Mouse (Mus musculus) testis, adult 2 months (tissue): ENCODE results near the gene Gpr15. TPM values are rescaled to one million over a fixed set of nuclear protein-coding genes. Genes with fewer than 3 reads are reported as not detected.
A peak's percentile ranks its signal among the peaks of the same experiment; 100 is the strongest.

Source experiments
- H3K27ac ChIP-seq: fragments of 200-500 bp; 2 replicates; pipeline ENCODE4 v1.5.1; 2012; ENCODE audit warnings: low read depth, low read length; ENCODE audit not compliant: control insufficient read depth, insufficient read depth
- H3K27me3 ChIP-seq: fragments of 200-500 bp; 2 replicates; pipeline ENCODE4 v1.6.1; 2012; ENCODE audit warnings: mild to moderate bottlenecking, low read length, moderate library complexity; ENCODE audit not compliant: control insufficient read depth, insufficient read depth
- H3K36me3 ChIP-seq: fragments of 200-500 bp; 2 replicates; pipeline ENCODE4 v1.6.1; 2012; ENCODE audit warnings: mild to moderate bottlenecking, low read length; ENCODE audit not compliant: control insufficient read depth, insufficient read depth
- H3K4me1 ChIP-seq: fragments of 200-500 bp; 2 replicates; pipeline ENCODE4 v1.6.1; 2012; ENCODE audit warnings: low read length; ENCODE audit not compliant: control insufficient read depth, insufficient read depth
- H3K4me3 ChIP-seq: fragments of 200-500 bp; 2 replicates; pipeline ENCODE4 v1.5.1; 2012; ENCODE audit warnings: low read depth, mild to moderate bottlenecking, low read length, moderate library complexity, mixed read lengths; ENCODE audit not compliant: control insufficient read depth
- CTCF ChIP-seq: fragments of 200-500 bp; IDR thresholded peaks from 2 replicates; pipeline ENCODE4 v1.5.1; 2012; ENCODE audit warnings: low read depth, mild to moderate bottlenecking, inconsistent platforms, low read length, moderate library complexity; ENCODE audit not compliant: control insufficient read depth, insufficient read depth, insufficient replicate concordance
- POLR2A ChIP-seq: fragments of 200-500 bp; IDR thresholded peaks from 2 replicates; pipeline ENCODE4 v1.6.1; 2012; ENCODE audit warnings: low read depth, mild to moderate bottlenecking, inconsistent platforms, low read length, moderate library complexity; ENCODE audit not compliant: control insufficient read depth
- polyA plus RNA-seq: library from polyadenylated mRNA; depleted of rRNA; stranded (reverse); fragments of >200 nt; gene quantifications from 2 replicates; pipeline ENCODE4 v1.2.3, GENCODE M21; 2012

The Gpr15 gene
- polyA plus RNA-seq, 1 experiment = 4.2 TPM

DNA sequence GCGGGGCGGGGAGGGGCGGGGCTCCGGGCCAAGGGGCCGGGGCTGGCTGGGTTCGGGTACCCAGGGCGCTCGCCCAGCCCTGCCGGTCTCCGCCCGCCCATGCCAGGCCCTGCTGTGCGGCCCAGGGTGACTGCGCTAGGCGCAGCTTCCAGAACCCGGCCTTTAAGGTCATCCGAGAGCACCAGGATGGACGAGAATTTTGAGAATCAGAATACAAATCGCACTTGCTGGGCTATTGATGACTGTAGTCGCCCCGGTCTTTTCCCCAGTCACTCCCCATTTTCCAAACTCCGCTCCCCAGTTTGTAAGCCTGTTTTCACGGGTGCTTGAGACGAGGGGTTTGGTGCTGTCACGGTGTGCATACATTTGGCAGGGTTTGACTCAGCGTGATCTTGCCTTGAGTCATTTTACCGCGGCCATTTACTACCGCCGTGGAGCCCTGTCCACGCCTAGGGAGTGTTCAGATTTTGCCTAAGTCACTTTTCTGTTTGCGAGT, 9.4 kb upstream of the Gpr15 start:
- H3K27me3 ChIP-seq = no peaks in the 10 kb centered on the region
- peak overlapping the region; percentile 84 for H3K27ac ChIP-seq
- no peaks in the 10 kb centered on the region for H3K36me3 ChIP-seq
- peak overlapping the region; percentile 94 for H3K4me3 ChIP-seq
- TF ChIP-seq POLR2A (no peak), CTCF (no peak)
- H3K4me1 ChIP-seq = no peaks in the 10 kb centered on the region

DNA sequence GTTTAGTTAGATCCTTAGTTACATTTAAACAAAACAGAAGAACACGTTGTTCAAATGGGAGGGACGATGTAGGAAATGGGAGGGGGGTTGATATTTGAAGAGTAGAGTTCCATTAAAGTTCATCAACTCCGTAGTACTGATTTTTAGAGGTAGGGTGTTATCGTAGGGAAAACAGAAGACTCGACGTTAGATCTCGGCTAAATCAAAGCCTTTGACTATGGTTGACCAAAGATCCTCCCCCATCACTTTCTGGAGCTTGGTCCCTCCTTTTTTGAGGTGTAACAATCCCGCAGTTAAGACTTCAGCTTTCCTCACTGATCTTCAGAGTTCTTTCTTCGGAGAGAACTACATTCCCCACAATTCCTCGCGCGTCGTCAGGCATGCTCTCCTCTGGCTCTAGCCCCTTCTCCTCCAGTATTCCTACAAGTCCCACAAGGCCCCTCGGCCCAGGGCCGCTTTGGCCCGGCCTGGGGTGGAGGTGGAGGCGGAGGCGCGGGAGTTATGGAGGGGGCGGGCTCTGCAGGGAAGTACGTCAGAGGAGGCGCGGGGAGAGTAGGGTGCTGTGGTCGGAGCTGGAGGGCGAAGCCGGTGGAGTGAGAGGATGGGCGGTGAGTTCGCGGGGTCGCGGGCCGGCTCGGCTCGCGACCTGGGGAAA, 8.7 kb upstream of the Gpr15 start, which contains the start of gene Cldnd1:
TSS of gene Cldnd1 (plus strand) at position 434 of the 655 bp plus-strand sequence.
- no peaks in the 10 kb centered on the region for H3K27me3 ChIP-seq
- no peaks in the 10 kb centered on the region for H3K4me1 ChIP-seq
- H3K27ac ChIP-seq = peak within 1 kb of the TSS; percentile 84
- no peaks in the 10 kb centered on the region for H3K36me3 ChIP-seq
- peak within 1 kb of the TSS; percentile 94 for H3K4me3 ChIP-seq
- TF ChIP-seq POLR2A (peak; percentile 54; the same call in 1 of the 2 replicates), CTCF (no peak)

DNA sequence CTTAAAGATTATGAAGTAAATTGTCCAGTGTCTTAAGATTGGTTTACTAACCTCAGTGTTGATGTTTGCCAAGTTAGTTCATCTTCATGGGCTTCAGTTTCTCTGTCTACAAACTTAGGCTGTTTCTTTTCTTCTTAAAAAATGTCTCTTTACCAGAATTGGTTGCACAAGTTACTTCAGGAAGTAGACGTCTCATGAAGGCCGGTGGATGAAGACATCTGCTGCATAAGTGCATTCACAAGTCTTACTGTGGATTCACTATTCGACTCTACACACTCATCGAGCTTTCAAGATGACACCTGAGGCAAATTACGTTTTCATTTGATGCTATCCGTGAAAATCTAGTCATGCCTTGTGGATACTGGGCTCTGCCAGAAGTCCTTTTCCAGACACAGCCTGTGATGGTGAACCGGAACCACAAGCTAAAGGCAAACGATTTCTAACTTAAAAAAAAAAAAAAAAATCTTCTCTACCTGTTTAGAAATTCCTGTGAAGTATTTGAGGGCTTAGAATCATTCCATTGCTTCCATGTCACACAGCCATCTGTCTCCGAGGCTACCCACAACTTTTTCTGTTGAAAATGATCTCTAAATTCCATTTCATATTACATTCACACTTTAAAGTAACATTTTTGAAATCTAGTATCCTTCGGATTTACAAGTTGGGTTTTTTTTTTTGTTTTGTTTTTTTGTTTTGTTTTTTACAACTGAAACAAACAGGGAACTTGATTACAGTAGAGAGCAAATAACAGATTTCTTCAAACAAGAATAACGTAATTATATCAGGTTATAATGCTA, 8.0 kb upstream of the Gpr15 start:
- no peaks in the 10 kb centered on the region for H3K27me3 ChIP-seq
- H3K4me3 ChIP-seq = peak overlapping the region; percentile 77; the same call in 1 of the 2 replicates
- no peak overlapping the region for H3K27ac ChIP-seq
- TF ChIP-seq CTCF (no peak), POLR2A (no peak)
- no peaks in the 10 kb centered on the region for H3K36me3 ChIP-seq
- H3K4me1 ChIP-seq = no peaks in the 10 kb centered on the region

DNA sequence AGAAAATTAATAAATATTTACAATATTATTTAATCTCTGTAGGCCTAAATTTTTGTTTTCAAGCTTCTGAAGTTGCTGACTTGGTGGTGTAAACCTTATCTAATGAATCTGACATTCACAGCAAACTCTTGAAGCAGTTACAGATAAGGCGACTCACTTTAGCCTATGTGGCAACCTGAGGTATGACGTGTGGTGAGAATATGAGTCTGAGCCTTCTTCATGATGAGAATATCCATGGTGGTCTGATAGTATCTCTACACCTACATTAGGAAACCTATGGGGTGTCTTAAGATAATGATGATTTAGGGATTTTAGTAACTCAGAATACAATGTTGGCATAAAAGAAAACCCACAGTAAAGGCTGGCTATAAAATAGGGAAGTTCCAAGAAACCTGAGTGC, 3.4 kb upstream of the Gpr15 start:
- H3K36me3 ChIP-seq = no peaks in the 10 kb centered on the region
- TF ChIP-seq CTCF (no peak), POLR2A (no peak)
- H3K4me1 ChIP-seq = no peaks in the 10 kb centered on the region; the same call in 1 of the 2 replicates
- 0 out of 2 replicates have a peak, but pooled peaks cover 2% of the 10 kb centered on the region for H3K27me3 ChIP-seq
- H3K27ac ChIP-seq = no peak overlapping the region
- no peak overlapping the region for H3K4me3 ChIP-seq

DNA sequence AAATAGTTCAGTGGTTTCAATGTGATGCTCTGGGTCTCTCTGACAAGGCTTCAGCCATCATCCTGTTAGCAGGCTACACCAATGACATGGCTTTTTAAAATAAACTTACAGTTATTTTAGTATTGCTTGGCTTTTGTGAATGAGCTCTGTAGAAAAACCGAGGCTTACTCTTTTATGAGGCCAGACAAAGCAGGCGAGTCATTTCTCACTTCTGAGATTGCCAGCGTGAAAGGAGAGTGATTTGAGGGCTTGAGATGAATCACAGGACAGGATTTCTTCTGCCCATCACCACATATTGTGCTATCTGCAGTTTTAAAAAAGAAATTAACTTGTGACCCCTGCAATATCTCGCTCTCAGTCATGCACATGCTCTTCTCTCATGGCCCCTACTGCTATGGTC, 3.9 kb downstream of the Gpr15 start:
- TF ChIP-seq POLR2A (no peak), CTCF (no peak)
- Histone ChIP-seq H3K4me1 (no peaks in the 10 kb centered on the region; the same call in 1 of the 2 replicates), H3K4me3 (peak overlapping the region; percentile 16; the same call in 1 of the 2 replicates), H3K27ac (no peak overlapping the region), H3K36me3 (no peaks in the 10 kb centered on the region), H3K27me3 (0 out of 2 replicates have a peak, but pooled peaks cover 2% of the 10 kb centered on the region)

DNA sequence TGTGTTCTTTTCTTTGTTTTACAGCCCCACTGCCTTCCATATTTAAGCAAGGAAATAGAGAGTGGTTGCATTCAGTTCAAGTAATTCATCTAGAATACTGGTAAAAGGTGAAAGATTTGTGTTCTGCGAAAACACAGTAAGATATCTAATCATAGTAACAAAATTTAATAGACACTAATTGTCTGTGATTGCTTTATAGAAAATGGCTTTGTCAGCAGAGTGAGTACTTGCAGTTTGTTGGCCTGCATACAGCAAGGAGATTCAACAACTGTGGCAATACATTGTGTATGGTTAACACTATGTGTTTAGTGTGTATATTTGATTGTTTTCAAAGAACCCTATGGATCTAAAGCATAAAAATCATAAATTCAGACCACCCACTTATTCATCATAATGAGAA, 5.7 kb downstream of the Gpr15 start:
- Histone ChIP-seq H3K4me3 (no peak overlapping the region), H3K36me3 (no peaks in the 10 kb centered on the region), H3K27ac (no peak overlapping the region), H3K27me3 (no peaks in the 10 kb centered on the region), H3K4me1 (no peaks in the 10 kb centered on the region; the same call in 1 of the 2 replicates)
- no peak for TF ChIP-seq POLR2A
- TF ChIP-seq CTCF = no peak

DNA sequence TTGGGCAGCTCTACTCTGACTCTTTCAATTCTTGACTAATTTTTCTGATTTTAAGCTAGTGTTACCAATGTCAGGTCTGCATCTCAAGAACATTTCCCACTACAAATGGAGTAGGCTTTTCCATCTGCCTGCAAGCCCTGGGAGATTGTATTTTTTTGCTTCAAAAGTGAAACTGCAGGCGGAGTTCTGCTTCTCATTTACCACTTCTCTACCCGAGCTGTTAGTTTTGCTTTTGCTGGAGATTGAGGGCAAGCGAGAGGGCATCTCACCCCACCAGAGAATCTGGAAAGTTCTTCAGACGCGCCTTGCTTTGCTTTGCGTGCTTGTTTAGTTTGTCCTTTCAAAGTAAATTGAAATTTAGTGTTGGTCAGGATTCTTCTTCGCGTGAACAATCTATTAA, 6.6 kb downstream of the Gpr15 start:
- Histone ChIP-seq H3K4me1 (no peaks in the 10 kb centered on the region), H3K27ac (no peak overlapping the region), H3K4me3 (no peak overlapping the region), H3K36me3 (no peaks in the 10 kb centered on the region), H3K27me3 (no peaks in the 10 kb centered on the region)
- TF ChIP-seq POLR2A = no peak
- no peak for TF ChIP-seq CTCF
